Mouse (Mus musculus) adrenal gland, adult 2 months (tissue): ENCODE results near the gene Stx5a. TPM values are rescaled to one million over a fixed set of nuclear protein-coding genes. Genes with fewer than 3 reads are reported as not detected.

Experiments used
- DNase-seq: peaks from one replicate; pipeline ENCODE4 v3.0.0; 2021
- polyA plus RNA-seq: library from polyadenylated mRNA; depleted of rRNA; stranded (reverse); fragments of >200 nt; gene quantifications from 2 replicates; pipeline ENCODE4 v1.2.3, GENCODE M21; 2012
- total RNA-seq, 2 experiments: library from RNA; stranded (reverse); gene quantifications; 2 replicates each; pipeline ENCODE4 v1.2.3; 2021

Gene Stx5a
- total and polyA plus RNA-seq, 3 experiments = 67.1 to 95.4 (median 80.4) TPM

GRCm38 (mm10) chr19:8740603-8741002 lies 610 bp upstream of the Stx5a start, which contains the start of gene 1700092M07Rik:
Gene 1700092M07Rik (plus strand): TSS chr19:8740718.
- no peak for DNase-seq

- DNase-seq = no peak
Observed at GRCm38 (mm10) chr19:8742176-8742575, 963 bp downstream of the Stx5a start.

GRCm38 (mm10) chr19:8745382-8745781 lies 4.2 kb downstream of the Stx5a start:
- no peak for DNase-seq

GRCm38 (mm10) chr19:8747368-8747767 lies 6.2 kb downstream of the Stx5a start:
- no peak for DNase-seq

- no peak for DNase-seq
Observed at GRCm38 (mm10) chr19:8755652-8756051, 14.4 kb downstream of the Stx5a start.

- DNase-seq = peak; percentile 95
Observed at GRCm38 (mm10) chr19:8756635-8757387, 15.6 kb downstream of the Stx5a start, which contains the start of gene Nxf1. Gene Nxf1 (plus strand): TSS chr19:8757073.

- no peak for DNase-seq
Observed at GRCm38 (mm10) chr19:8757471-8757998, 16.3 kb downstream of the Stx5a start.

- no peak for DNase-seq
Observed at GRCm38 (mm10) chr19:8758899-8759298, 17.7 kb downstream of the Stx5a start.

- no peak for DNase-seq
Observed at GRCm38 (mm10) chr19:8760757-8761156, 19.5 kb downstream of the Stx5a start.

GRCm38 (mm10) chr19:8763276-8763675 lies 22.1 kb downstream of the Stx5a start:
- DNase-seq = no peak

- no peak for DNase-seq
Observed at GRCm38 (mm10) chr19:8765562-8765961, 24.3 kb downstream of the Stx5a start.

GRCm38 (mm10) chr19:8770567-8771270 lies 29.5 kb downstream of the Stx5a start, which contains the start of gene Tmem223:
Gene Tmem223 (plus strand): TSS chr19:8770996.
- peak; percentile 88 for DNase-seq

- DNase-seq = no peak
Observed at GRCm38 (mm10) chr19:8772996-8773395, 31.8 kb downstream of the Stx5a start.

- no peak for DNase-seq
Observed at GRCm38 (mm10) chr19:8773409-8773808, 32.2 kb downstream of the Stx5a start.

- DNase-seq = peak; percentile 96
Observed at GRCm38 (mm10) chr19:8774086-8774835, 33.0 kb downstream of the Stx5a start, which contains the start of gene Tmem179b. Gene Tmem179b (minus strand): TSS chr19:8774467.

- peak; percentile 61 for DNase-seq
Observed at GRCm38 (mm10) chr19:8774951-8775421, 33.8 kb downstream of the Stx5a start.

GRCm38 (mm10) chr19:8786008-8786781 lies 45.0 kb downstream of the Stx5a start, which contains the start of gene Taf6l:
Gene Taf6l (minus strand): TSS chr19:8786417.
- DNase-seq = peak; percentile 94

- DNase-seq = no peak
Observed at GRCm38 (mm10) chr19:8788521-8788920, 47.3 kb downstream of the Stx5a start.

- no peak for DNase-seq
Observed at GRCm38 (mm10) chr19:8789171-8789570, 48.0 kb downstream of the Stx5a start.

GRCm38 (mm10) chr19:8790171-8790570 lies 49.0 kb downstream of the Stx5a start:
- no peak for DNase-seq
